Mouse (Mus musculus): ENCODE measurements around the gene Arel1.

DNA sequence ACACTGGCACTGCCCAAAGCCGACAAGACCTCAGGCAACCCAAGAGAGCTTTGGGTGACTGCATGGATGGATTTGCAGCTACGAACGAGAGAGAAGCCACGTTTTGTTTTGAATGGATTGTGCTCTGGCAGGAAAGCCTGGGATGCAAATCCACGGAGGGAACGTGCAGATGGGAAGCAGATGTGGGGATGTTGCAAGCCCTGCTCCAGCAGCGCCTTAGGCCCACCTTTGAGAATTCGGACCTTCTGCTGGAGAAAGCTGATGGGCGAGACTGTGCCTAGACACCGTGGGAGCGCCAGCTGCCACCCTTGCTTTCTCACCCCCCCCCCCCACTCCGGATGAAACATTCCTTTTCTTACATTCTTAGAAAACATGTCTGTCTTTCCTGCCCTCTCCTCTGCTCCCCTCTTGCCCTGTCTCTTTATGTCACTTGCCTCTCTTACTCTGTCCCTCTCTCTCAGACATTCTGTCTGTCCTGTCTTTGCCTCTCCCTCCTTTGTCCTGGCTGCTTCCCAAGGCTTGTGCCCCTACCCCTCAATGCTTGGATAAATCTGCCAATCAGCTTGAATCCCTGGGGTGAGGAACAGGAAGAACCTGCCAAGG, 63.6 kb downstream of the Arel1 start:
- TF ChIP-seq CTCF (IDR thresholded peaks at IDR 0.05; ENCODE audit: borderline replicate concordance, control insufficient read depth, extremely low read depth, insufficient read depth, low read length, poor library complexity) (no peak), POLR2A (IDR thresholded peaks at IDR 0.05; ENCODE audit: control insufficient read depth, extremely low read depth, insufficient read depth, low read length, poor library complexity) (no peak)
